Mouse (Mus musculus): ENCODE results near the gene Tuba1a. TPM values are rescaled to one million over a fixed set of nuclear protein-coding genes. Genes with fewer than 3 reads are reported as not detected.

Tuba1a gene
- polyA plus RNA-seq, 2 experiments, result 1,030 to 1,288 TPM

- no peaks in the 10 kb centered on the region for H3K27me3 ChIP-seq (ENCODE audit: control insufficient read depth, insufficient read depth, low read length)
- H3K9me3 ChIP-seq (ENCODE audit: control insufficient read depth, low read length), result no peaks in the 10 kb centered on the region
- ATAC-seq (ENCODE audit: low FRiP score, low read depth) (no peak; the same call in 1 of the 2 replicates), DNase-seq (ENCODE audit: low spot score) (no peak)
- TF ChIP-seq POLR2A (IDR thresholded peaks at IDR 0.05; ENCODE audit: borderline replicate concordance, extremely low read depth, insufficient read depth, insufficient read length), result no peak
- H3K27ac ChIP-seq (replicated peaks; ENCODE audit: low read depth, low read length), result peak overlapping the region; percentile 67; the same call in 1 of the 2 replicates
- 27% methylated on average over 16 of the region's 16 CpGs for WGBS
- 0 out of 2 replicates have a peak overlapping the region, but pooled peaks have one; percentile 14 for H3K9ac ChIP-seq (ENCODE audit: low read depth, low read length, severe bottlenecking)
- H3K4me1 ChIP-seq (ENCODE audit: control insufficient read depth, insufficient read depth, low read length), result peaks cover 17% of the 10 kb centered on the region
- H3K4me2 ChIP-seq (replicated peaks; ENCODE audit: low read depth, low read length, severe bottlenecking), result 0 out of 2 replicates have a peak overlapping the region, but pooled peaks have one; percentile 17
- no peak overlapping the region for H3K4me3 ChIP-seq (replicated peaks; ENCODE audit: low read length)
- no peaks in the 10 kb centered on the region for H3K36me3 ChIP-seq (ENCODE audit: control insufficient read depth, insufficient read depth, low read length)
Measured at GRCm38 (mm10) chr15:98969372-98970101, 16.0 kb upstream of the Tuba1a start.

DNA sequence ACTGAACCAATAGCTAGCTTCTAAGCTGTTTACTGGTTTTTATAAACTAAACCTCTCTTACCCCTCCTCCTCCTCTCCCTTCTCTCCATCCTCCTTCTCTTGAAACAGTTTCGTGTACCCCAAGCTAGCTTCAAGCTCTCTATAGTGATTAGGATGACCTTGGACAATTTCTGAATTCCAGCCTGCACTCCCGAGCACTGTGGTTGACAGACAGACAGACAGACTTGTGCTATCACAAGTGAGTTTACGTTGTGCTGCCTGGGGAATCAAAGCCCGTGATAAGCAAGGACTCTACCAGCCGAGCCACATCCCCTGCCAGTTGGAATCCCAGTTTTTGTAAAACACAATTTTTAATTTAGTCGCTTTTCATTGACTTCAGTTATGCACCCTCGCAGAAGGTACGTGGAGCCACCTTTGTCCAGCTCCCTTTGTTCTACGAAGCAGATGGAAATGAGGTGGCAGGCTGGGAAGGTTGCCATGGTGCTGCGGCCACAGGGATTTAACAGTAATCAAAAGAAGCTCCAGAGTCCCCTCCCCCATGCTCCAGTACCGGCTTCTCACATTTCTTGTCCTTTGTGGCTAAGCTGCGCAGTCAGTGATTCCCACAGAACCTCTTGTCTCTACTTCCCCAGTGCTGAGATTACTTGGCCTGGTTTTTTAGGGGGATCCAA lies 15.3 kb upstream of the Tuba1a start:
- Histone ChIP-seq H3K27me3 (ENCODE audit: control insufficient read depth, insufficient read depth, low read length) (no peaks in the 10 kb centered on the region), H3K9ac (ENCODE audit: low read depth, low read length, severe bottlenecking) (0 out of 2 replicates have a peak overlapping the region, but pooled peaks have one; percentile 14), H3K9me3 (ENCODE audit: control insufficient read depth, low read length) (no peaks in the 10 kb centered on the region), H3K4me2 (replicated peaks; ENCODE audit: low read depth, low read length, severe bottlenecking) (no peak overlapping the region; the same call in 1 of the 2 replicates), H3K4me3 (replicated peaks; ENCODE audit: low read length) (no peak overlapping the region), H3K27ac (replicated peaks; ENCODE audit: low read depth, low read length) (peak overlapping the region; percentile 67), H3K4me1 (ENCODE audit: control insufficient read depth, insufficient read depth, low read length) (peaks cover 17% of the 10 kb centered on the region), H3K36me3 (ENCODE audit: control insufficient read depth, insufficient read depth, low read length) (no peaks in the 10 kb centered on the region)
- WGBS, result 15% methylated on average over 12 of the region's 12 CpGs
- TF ChIP-seq POLR2A (IDR thresholded peaks at IDR 0.05; ENCODE audit: borderline replicate concordance, extremely low read depth, insufficient read depth, insufficient read length), result no peak
- peak; percentile 80 for DNase-seq (ENCODE audit: low spot score)
- peak; percentile 75; the same call in 1 of the 2 replicates for ATAC-seq (ENCODE audit: low FRiP score, low read depth)

- H3K9me3 ChIP-seq (ENCODE audit: control insufficient read depth, low read length), result no peaks in the 10 kb centered on the region
- ATAC-seq (ENCODE audit: low FRiP score, low read depth) (no peak), DNase-seq (ENCODE audit: low spot score) (no peak)
- 85% methylated on average over 3 of the region's 3 CpGs for WGBS
- TF ChIP-seq POLR2A (IDR thresholded peaks at IDR 0.05; ENCODE audit: borderline replicate concordance, extremely low read depth, insufficient read depth, insufficient read length), result no peak
- no peaks in the 10 kb centered on the region for H3K27me3 ChIP-seq (ENCODE audit: control insufficient read depth, insufficient read depth, low read length)
- no peak overlapping the region for H3K9ac ChIP-seq (ENCODE audit: low read depth, low read length, severe bottlenecking)
- H3K4me1 ChIP-seq (ENCODE audit: control insufficient read depth, insufficient read depth, low read length), result peaks cover 4% of the 10 kb centered on the region
- H3K4me2 ChIP-seq (replicated peaks; ENCODE audit: low read depth, low read length, severe bottlenecking), result no peak overlapping the region
- no peaks in the 10 kb centered on the region for H3K36me3 ChIP-seq (ENCODE audit: control insufficient read depth, insufficient read depth, low read length)
- no peak overlapping the region for H3K27ac ChIP-seq (replicated peaks; ENCODE audit: low read depth, low read length)
- H3K4me3 ChIP-seq (replicated peaks; ENCODE audit: low read length), result no peak overlapping the region
Measured at GRCm38 (mm10) chr15:98959531-98959930, 6.0 kb upstream of the Tuba1a start.

GRCm38 (mm10) chr15:98958901-98959420 lies 5.5 kb upstream of the Tuba1a start:
- TF ChIP-seq POLR2A (IDR thresholded peaks at IDR 0.05; ENCODE audit: borderline replicate concordance, extremely low read depth, insufficient read depth, insufficient read length), result no peak
- Histone ChIP-seq H3K4me2 (replicated peaks; ENCODE audit: low read depth, low read length, severe bottlenecking) (no peak overlapping the region), H3K4me3 (replicated peaks; ENCODE audit: low read length) (no peak overlapping the region), H3K36me3 (ENCODE audit: control insufficient read depth, insufficient read depth, low read length) (no peaks in the 10 kb centered on the region), H3K9ac (ENCODE audit: low read depth, low read length, severe bottlenecking) (no peak overlapping the region), H3K27ac (replicated peaks; ENCODE audit: low read depth, low read length) (no peak overlapping the region), H3K9me3 (ENCODE audit: control insufficient read depth, low read length) (no peaks in the 10 kb centered on the region), H3K4me1 (ENCODE audit: control insufficient read depth, insufficient read depth, low read length) (peaks cover 8% of the 10 kb centered on the region), H3K27me3 (ENCODE audit: control insufficient read depth, insufficient read depth, low read length) (no peaks in the 10 kb centered on the region)
- DNase-seq (ENCODE audit: low spot score) (no peak), ATAC-seq (ENCODE audit: low FRiP score, low read depth) (no peak)
- WGBS, result 88% methylated on average over 4 of the region's 4 CpGs

GRCm38 (mm10) chr15:98957475-98957874 lies 4.0 kb upstream of the Tuba1a start:
- no peak for TF ChIP-seq POLR2A (IDR thresholded peaks at IDR 0.05; ENCODE audit: borderline replicate concordance, extremely low read depth, insufficient read depth, insufficient read length)
- Histone ChIP-seq H3K9ac (ENCODE audit: low read depth, low read length, severe bottlenecking) (no peak overlapping the region), H3K4me1 (ENCODE audit: control insufficient read depth, insufficient read depth, low read length) (peaks cover 9% of the 10 kb centered on the region), H3K4me3 (replicated peaks; ENCODE audit: low read length) (no peak overlapping the region), H3K27me3 (ENCODE audit: control insufficient read depth, insufficient read depth, low read length) (no peaks in the 10 kb centered on the region), H3K4me2 (replicated peaks; ENCODE audit: low read depth, low read length, severe bottlenecking) (no peak overlapping the region), H3K27ac (replicated peaks; ENCODE audit: low read depth, low read length) (no peak overlapping the region), H3K36me3 (ENCODE audit: control insufficient read depth, insufficient read depth, low read length) (no peaks in the 10 kb centered on the region), H3K9me3 (ENCODE audit: control insufficient read depth, low read length) (no peaks in the 10 kb centered on the region)
- no peak for ATAC-seq (ENCODE audit: low FRiP score, low read depth)
- DNase-seq (ENCODE audit: low spot score), result no peak
- WGBS, result 74% methylated on average over 5 of the region's 5 CpGs

All from limb, embryonic 14.5 days (tissue).